Mouse (Mus musculus): ENCODE results near the gene Ablim1. TPM values are rescaled to one million over a fixed set of nuclear protein-coding genes. Genes with fewer than 3 reads are reported as not detected.
"Not testable (repeated sequence)": the region's sequence is repeated elsewhere in the genome, so short reads cannot be mapped to it uniquely, and the experiment has no call there.

Ablim1 gene
- polyA plus RNA-seq, 1 experiment from 2014 or later, result 52.8 TPM

- Histone ChIP-seq H3K27me3 (ENCODE audit: control insufficient read depth, insufficient read depth, low read length) (no peaks in the 10 kb centered on the region), H3K9ac (replicated peaks; ENCODE audit: low read length) (no peak overlapping the region), H3K4me2 (ENCODE audit: low read length) (no peak overlapping the region), H3K9me3 (ENCODE audit: control insufficient read depth, low read length) (no peaks in the 10 kb centered on the region), H3K4me1 (ENCODE audit: control insufficient read depth, insufficient read depth, low read length) (no peaks in the 10 kb centered on the region), H3K36me3 (ENCODE audit: control insufficient read depth, insufficient read depth, low read length) (no peaks in the 10 kb centered on the region), H3K27ac (replicated peaks; ENCODE audit: low read depth, low read length) (no peak overlapping the region), H3K4me3 (replicated peaks; ENCODE audit: low read depth, low read length) (no peak overlapping the region)
- ATAC-seq (ENCODE audit: low FRiP score, low TSS enrichment) (no peak), DNase-seq (no peak)
- 79% methylated on average over 10 of the region's 10 CpGs for WGBS
Measured at GRCm38 (mm10) chr19:57141756-57142461, 172.8 kb downstream of the Ablim1 start.

- 82% methylated on average over 1 of the region's 1 CpGs for WGBS
- Histone ChIP-seq H3K36me3 (ENCODE audit: control insufficient read depth, insufficient read depth, low read length) (no peaks in the 10 kb centered on the region), H3K9me3 (ENCODE audit: control insufficient read depth, low read length) (no peaks in the 10 kb centered on the region), H3K9ac (replicated peaks; ENCODE audit: low read length) (no peak overlapping the region), H3K27me3 (ENCODE audit: control insufficient read depth, insufficient read depth, low read length) (no peaks in the 10 kb centered on the region), H3K4me2 (ENCODE audit: low read length) (no peak overlapping the region), H3K4me1 (ENCODE audit: control insufficient read depth, insufficient read depth, low read length) (peaks cover 5% of the 10 kb centered on the region; the same call in 1 of the 2 replicates), H3K27ac (replicated peaks; ENCODE audit: low read depth, low read length) (no peak overlapping the region), H3K4me3 (replicated peaks; ENCODE audit: low read depth, low read length) (no peak overlapping the region)
- ATAC-seq (ENCODE audit: low FRiP score, low TSS enrichment), result no peak
- no peak for DNase-seq
Measured at GRCm38 (mm10) chr19:57140874-57141273, 173.8 kb downstream of the Ablim1 start.

- H3K4me3 ChIP-seq (replicated peaks; ENCODE audit: low read depth, low read length), result no peak overlapping the region
- ATAC-seq (ENCODE audit: low FRiP score, low TSS enrichment), result no peak
- H3K27me3 ChIP-seq (ENCODE audit: control insufficient read depth, insufficient read depth, low read length), result no peaks in the 10 kb centered on the region
- H3K9me3 ChIP-seq (ENCODE audit: control insufficient read depth, low read length), result no peaks in the 10 kb centered on the region
- H3K4me2 ChIP-seq (ENCODE audit: low read length), result no peak overlapping the region
- no peak overlapping the region for H3K9ac ChIP-seq (replicated peaks; ENCODE audit: low read length)
- peaks cover 7% of the 10 kb centered on the region for H3K4me1 ChIP-seq (ENCODE audit: control insufficient read depth, insufficient read depth, low read length)
- WGBS, result 85% methylated on average over 7 of the region's 7 CpGs
- DNase-seq, result no peak
- H3K27ac ChIP-seq (replicated peaks; ENCODE audit: low read depth, low read length), result no peak overlapping the region
- H3K36me3 ChIP-seq (ENCODE audit: control insufficient read depth, insufficient read depth, low read length), result no peaks in the 10 kb centered on the region
Measured at GRCm38 (mm10) chr19:57140071-57140470, 174.6 kb downstream of the Ablim1 start.

GRCm38 (mm10) chr19:57138909-57139617, 175.7 kb downstream of the Ablim1 start:
- no peaks in the 10 kb centered on the region for H3K9me3 ChIP-seq (ENCODE audit: control insufficient read depth, low read length)
- H3K4me1 ChIP-seq (ENCODE audit: control insufficient read depth, insufficient read depth, low read length), result peaks cover 17% of the 10 kb centered on the region
- no peak overlapping the region for H3K4me3 ChIP-seq (replicated peaks; ENCODE audit: low read depth, low read length)
- no peaks in the 10 kb centered on the region for H3K36me3 ChIP-seq (ENCODE audit: control insufficient read depth, insufficient read depth, low read length)
- ATAC-seq (ENCODE audit: low FRiP score, low TSS enrichment), result no peak
- WGBS, result 79% methylated on average over 13 of the region's 13 CpGs
- H3K4me2 ChIP-seq (ENCODE audit: low read length), result no peak overlapping the region
- no peak overlapping the region for H3K9ac ChIP-seq (replicated peaks; ENCODE audit: low read length)
- no peak for DNase-seq
- H3K27me3 ChIP-seq (ENCODE audit: control insufficient read depth, insufficient read depth, low read length), result no peaks in the 10 kb centered on the region
- H3K27ac ChIP-seq (replicated peaks; ENCODE audit: low read depth, low read length), result no peak overlapping the region

GRCm38 (mm10) chr19:57138469-57138868, 176.2 kb downstream of the Ablim1 start:
- Histone ChIP-seq H3K9ac (replicated peaks; ENCODE audit: low read length) (no peak overlapping the region), H3K4me3 (replicated peaks; ENCODE audit: low read depth, low read length) (no peak overlapping the region), H3K4me2 (ENCODE audit: low read length) (no peak overlapping the region), H3K9me3 (ENCODE audit: control insufficient read depth, low read length) (no peaks in the 10 kb centered on the region), H3K4me1 (ENCODE audit: control insufficient read depth, insufficient read depth, low read length) (peaks cover 22% of the 10 kb centered on the region), H3K36me3 (ENCODE audit: control insufficient read depth, insufficient read depth, low read length) (no peaks in the 10 kb centered on the region), H3K27ac (replicated peaks; ENCODE audit: low read depth, low read length) (no peak overlapping the region), H3K27me3 (ENCODE audit: control insufficient read depth, insufficient read depth, low read length) (no peaks in the 10 kb centered on the region)
- DNase-seq, result no peak
- 62% methylated on average over 6 of the region's 6 CpGs for WGBS
- no peak for ATAC-seq (ENCODE audit: low FRiP score, low TSS enrichment)

GRCm38 (mm10) chr19:57138045-57138444, 176.7 kb downstream of the Ablim1 start:
- Histone ChIP-seq H3K27me3 (ENCODE audit: control insufficient read depth, insufficient read depth, low read length) (no peaks in the 10 kb centered on the region), H3K9ac (replicated peaks; ENCODE audit: low read length) (no peak overlapping the region), H3K4me1 (ENCODE audit: control insufficient read depth, insufficient read depth, low read length) (peaks cover 22% of the 10 kb centered on the region), H3K4me3 (replicated peaks; ENCODE audit: low read depth, low read length) (no peak overlapping the region), H3K36me3 (ENCODE audit: control insufficient read depth, insufficient read depth, low read length) (no peaks in the 10 kb centered on the region), H3K4me2 (ENCODE audit: low read length) (no peak overlapping the region), H3K27ac (replicated peaks; ENCODE audit: low read depth, low read length) (no peak overlapping the region), H3K9me3 (ENCODE audit: control insufficient read depth, low read length) (no peaks in the 10 kb centered on the region)
- ATAC-seq (ENCODE audit: low FRiP score, low TSS enrichment) (no peak), DNase-seq (peak; percentile 73)

- Histone ChIP-seq H3K27ac (replicated peaks; ENCODE audit: low read depth, low read length) (peak overlapping the region; percentile 37; the same call in 1 of the 2 replicates), H3K9me3 (ENCODE audit: control insufficient read depth, low read length) (no peaks in the 10 kb centered on the region)
Measured at GRCm38 (mm10) chr19:57136228-57136627, 178.5 kb downstream of the Ablim1 start.

GRCm38 (mm10) chr19:57135654-57136053, 179.1 kb downstream of the Ablim1 start:
- Histone ChIP-seq H3K27ac (replicated peaks; ENCODE audit: low read depth, low read length) (peak overlapping the region; percentile 37; the same call in 1 of the 2 replicates), H3K4me1 (ENCODE audit: control insufficient read depth, insufficient read depth, low read length) (peaks cover 22% of the 10 kb centered on the region)
- H3K36me3 ChIP-seq (ENCODE audit: control insufficient read depth, insufficient read depth, low read length); DNase-seq; H3K4me2 ChIP-seq (ENCODE audit: low read length); H3K4me3 ChIP-seq (replicated peaks; ENCODE audit: low read depth, low read length); H3K27me3 ChIP-seq (ENCODE audit: control insufficient read depth, insufficient read depth, low read length); H3K9ac ChIP-seq (replicated peaks; ENCODE audit: low read length); ATAC-seq (ENCODE audit: low FRiP score, low TSS enrichment); H3K9me3 ChIP-seq (ENCODE audit: control insufficient read depth, low read length): not testable (repeated sequence)
- 92% methylated on average over 6 of the region's 6 CpGs for WGBS

More at GRCm38 (mm10) chr19:57136228-57136627, 178.5 kb downstream of the Ablim1 start:
- no peaks in the 10 kb centered on the region for H3K27me3 ChIP-seq (ENCODE audit: control insufficient read depth, insufficient read depth, low read length)
- H3K9ac ChIP-seq (replicated peaks; ENCODE audit: low read length), result no peak overlapping the region
- WGBS, result 33% methylated on average over 7 of the region's 7 CpGs
- peaks cover 22% of the 10 kb centered on the region for H3K4me1 ChIP-seq (ENCODE audit: control insufficient read depth, insufficient read depth, low read length)
- ATAC-seq (ENCODE audit: low FRiP score, low TSS enrichment), result no peak; the same call in 1 of the 2 replicates
- no peaks in the 10 kb centered on the region for H3K36me3 ChIP-seq (ENCODE audit: control insufficient read depth, insufficient read depth, low read length)
- H3K4me3 ChIP-seq (replicated peaks; ENCODE audit: low read depth, low read length), result no peak overlapping the region
- no peak overlapping the region for H3K4me2 ChIP-seq (ENCODE audit: low read length)
- peak; percentile 85 for DNase-seq
